Mouse (Mus musculus) ovary, postnatal 10 days (tissue): ENCODE results near the gene Fmo1.

Experiments used
- DNase-seq: peaks from one replicate; pipeline ENCODE4 v3.0.0; 2022; ENCODE audit warnings: low spot score

Fmo1 gene

DNA sequence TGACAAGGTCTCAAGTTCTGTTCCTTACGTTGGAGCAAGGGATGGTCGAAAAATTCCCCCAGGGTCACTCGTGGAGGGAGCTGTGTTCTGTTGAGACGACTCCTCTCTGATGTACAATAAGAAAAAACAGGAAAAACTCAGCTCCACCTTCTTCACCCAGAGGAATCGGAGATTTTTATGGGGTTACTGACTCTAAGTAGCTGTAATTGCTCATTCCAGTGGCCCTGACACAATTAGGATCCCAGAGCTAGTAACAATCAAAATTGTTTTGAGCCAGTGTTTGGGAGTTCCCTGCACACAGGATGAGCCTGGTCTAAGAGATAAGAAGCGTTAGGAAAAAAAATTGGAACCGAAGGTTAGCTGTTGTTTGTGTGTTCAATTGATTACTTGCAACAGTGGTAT is at the start of gene Fmo1:
Gene Fmo1, minus strand, starts transcription at position 331 of the 402 bp plus-strand sequence.
- DNase-seq, result no peak

GRCm38 (mm10) chr1:162914932-162915556 is 48.6 kb upstream of the Fmo1 start:
- DNase-seq, result no peak

DNA sequence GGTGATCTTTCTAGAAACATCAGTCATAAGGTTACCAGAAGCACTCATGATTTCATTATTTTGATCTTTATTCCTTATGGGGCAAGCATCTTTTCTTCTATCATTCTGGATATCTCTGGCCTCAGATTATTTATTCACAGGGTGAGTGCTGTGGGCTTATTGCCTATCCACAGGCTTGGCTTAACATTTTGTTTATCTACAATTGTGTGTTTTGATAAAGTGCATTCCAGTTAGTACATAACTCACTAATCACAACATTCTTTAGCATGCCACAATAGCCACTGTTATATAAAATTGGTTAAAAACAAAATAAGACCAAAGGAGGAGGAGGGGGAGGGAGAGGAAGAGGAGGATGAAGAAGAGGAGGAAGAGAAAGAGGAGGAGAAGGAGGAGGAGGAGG is 45.7 kb upstream of the Fmo1 start:
- no peak for DNase-seq

GRCm38 (mm10) chr1:162901879-162902278 is 35.5 kb upstream of the Fmo1 start:
- DNase-seq, result no peak

DNA sequence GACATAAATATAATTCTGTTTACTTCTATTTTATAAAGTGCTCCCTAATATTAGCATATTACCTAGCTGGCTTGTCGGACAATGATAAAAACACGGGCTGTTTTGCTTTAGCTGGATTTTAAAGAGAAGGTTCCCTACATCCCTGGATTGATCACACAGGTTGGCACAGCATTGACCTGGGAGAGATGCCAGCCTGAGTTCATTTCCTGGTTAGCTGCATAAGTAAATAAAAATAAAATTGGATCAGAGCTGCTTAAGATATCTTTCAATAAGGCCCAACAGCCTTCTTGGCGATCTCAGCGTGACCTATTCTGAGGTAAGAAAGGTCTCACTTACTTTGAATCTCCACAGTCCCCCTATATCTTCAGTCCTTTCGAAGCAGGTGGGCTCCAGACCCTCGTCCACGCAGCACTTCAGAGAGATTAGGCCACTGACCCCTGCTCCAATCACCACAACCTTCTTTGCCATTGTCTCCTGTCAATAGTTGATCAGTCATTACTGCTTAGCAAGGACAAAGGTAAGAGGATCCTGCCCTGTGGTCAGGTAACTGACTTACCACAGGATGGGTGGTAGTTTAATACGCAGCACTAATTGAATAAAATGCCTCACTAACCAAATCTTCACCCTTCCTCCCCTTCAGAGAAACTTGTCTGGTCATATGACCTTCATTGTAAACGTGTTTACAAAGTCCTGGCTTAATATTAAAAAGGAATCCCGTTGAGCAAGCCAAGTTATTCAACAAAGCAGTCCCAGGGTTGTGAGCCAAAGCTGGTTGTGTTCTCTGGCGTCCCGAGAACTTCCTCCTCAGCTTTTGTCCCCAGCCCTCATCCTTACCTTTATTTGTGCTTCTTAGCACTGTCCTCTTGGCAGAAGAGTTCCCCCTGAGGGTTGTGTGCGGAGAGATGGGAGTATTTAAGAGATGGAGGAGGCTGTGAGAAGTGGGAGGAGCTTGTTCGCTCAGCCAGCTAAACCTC is 31.7 kb upstream of the Fmo1 start, which contains the start of gene Fmo2:
Gene Fmo2, minus strand, starts transcription at position 889 of the 974 bp plus-strand sequence.
- DNase-seq, result no peak

DNA sequence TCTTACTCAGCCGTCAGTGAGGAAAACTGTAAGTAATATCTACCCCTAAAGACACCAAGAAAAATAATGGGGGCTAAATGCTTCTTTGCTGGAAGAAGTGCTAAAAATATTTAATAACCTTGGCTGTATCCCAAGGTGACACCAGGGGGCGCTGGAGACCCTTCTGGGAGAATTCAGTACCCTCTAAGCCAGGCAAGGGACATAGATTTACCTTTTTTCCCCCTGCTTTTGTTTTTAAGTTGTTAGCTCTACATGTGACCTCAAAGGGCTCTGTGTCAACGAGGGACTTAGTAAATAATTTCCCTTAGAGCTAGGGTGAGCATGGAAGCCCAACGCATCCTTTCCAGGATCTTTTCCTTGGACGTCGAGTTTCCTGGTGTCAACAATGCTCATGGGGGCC is 29.5 kb upstream of the Fmo1 start:
- peak; percentile 60 for DNase-seq

DNA sequence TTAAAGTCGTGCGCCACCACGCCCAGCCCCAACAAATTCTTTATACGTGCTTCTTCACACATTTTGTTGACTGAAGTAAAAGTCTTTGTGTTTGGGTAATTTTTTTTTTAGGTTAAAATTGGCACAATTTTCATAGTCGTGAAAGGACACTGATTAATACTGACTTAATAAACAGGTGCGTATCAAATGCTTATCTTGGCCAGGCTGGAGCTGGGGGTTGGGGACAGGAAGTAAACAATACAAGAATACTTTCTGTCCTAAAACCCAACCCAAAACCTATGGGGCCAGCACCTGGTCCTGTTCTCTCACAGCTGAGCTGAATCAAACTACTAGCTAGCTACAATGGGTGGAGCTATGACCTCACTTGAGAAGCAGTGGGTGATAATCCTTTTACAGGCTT is 26.6 kb upstream of the Fmo1 start:
- DNase-seq, result no peak

DNA sequence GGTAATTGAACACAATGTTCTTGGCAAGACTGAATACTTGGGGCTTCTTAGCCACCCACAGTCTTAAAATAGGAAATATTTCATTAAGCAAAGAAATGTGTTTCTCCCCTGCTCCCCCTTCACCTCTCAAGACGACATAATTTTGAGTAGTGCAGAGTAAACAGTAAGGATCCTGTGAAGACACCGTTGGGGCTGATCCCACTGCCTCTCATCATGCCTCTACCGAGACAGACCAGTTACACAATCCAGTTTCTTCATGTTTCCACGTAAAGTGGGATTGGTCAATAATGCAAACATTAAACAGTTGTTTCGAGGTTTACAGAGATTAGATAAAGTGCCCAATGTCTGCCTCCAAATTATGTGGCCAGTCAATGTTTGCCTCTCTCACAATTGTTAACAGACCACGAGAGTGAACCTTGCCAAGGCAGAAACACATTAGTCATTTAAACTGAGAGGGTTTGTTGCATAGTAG is 25.6 kb upstream of the Fmo1 start:
- DNase-seq, result no peak

DNA sequence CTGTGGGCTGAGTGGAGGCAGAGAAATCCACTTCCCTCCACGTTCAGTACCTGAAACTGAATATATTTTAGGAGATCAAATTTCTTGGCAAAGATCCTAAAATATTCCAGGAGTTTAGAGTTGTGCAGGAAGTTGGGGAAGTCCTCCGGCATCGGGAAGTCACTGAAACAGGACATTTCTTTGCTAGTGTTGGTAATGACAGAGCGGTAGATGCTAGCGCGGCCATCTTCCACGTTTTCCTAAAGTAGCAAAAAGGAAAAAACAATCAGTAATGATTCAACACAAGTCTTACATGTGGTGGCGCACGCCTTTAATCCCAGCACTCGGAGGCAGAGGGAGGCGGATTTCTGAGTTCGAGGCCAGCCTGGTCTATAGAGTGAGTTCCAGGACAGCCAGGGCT is 22.2 kb upstream of the Fmo1 start:
- no peak for DNase-seq

- DNase-seq, result no peak
Measured at GRCm38 (mm10) chr1:162887644-162888043, 21.2 kb upstream of the Fmo1 start.

DNA sequence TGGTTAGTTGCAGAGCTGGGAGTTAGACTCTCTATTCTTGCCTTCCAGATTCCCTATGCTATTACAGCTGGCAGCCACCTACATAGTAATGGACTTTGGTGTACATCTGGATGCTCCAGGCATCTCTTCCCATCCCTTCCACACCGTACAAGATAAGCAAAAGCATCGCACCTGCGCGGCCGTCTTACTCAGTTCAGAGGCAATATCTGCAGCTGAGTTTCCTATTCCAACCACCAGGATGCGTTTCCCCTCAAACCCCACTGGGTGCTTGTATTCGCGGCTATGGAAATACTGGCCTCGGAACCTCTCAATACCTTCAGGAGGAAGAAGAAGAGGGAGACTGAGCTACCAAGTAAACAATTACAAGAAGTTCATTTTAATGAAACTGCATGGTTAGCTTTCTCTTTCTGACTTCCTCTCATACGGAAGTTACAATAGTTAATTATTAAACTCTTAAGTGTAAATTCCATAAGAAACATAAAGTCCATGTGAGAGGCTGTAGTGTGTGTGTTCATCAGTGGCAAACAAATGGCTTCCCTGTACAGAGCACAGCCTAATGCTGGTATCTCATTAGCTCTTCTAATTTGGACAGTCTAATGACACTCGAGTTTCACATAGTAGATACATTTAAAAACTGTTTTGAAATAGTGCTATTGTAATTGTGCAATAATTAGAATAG is 19.9 kb upstream of the Fmo1 start:
- DNase-seq, result no peak

- no peak for DNase-seq
Measured at GRCm38 (mm10) chr1:162882681-162883080, 16.3 kb upstream of the Fmo1 start.

DNA sequence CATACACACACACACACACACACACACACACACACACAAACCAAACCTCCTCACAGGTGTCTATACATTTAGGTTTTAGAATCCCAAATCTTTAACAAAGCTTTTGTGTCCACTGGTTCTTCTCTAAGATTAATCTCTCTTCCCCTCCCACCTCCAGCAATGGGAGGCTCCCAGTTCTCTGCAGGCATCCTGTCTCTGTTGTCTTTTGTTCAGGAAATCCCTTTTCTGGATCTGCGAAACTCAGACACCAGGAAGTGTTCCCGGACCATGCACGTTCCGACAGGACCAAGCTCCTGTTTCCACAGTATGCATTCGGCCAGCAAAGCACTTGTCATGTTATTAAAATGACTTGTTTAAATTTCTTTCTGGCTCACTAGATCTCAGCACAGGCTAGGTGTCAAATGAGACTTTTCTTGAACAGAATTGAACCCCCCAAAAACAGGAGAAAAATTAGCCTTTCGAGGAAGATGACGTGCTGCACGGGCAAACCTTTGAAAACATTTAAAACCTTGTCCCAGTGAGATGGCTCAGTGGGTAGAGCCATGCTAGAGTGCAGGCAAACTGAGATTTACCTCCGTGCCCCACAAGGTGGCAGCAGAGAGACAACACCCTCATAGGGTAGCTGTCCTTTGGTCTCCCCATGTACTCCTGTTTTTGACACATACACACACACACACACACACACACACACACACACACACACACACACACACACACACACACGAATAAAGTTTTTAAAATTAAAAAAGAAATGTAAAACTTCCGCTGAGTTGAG is 13.4 kb upstream of the Fmo1 start:
- DNase-seq, result no peak

GRCm38 (mm10) chr1:162875091-162875490 is 8.7 kb upstream of the Fmo1 start:
- DNase-seq, result no peak

DNA sequence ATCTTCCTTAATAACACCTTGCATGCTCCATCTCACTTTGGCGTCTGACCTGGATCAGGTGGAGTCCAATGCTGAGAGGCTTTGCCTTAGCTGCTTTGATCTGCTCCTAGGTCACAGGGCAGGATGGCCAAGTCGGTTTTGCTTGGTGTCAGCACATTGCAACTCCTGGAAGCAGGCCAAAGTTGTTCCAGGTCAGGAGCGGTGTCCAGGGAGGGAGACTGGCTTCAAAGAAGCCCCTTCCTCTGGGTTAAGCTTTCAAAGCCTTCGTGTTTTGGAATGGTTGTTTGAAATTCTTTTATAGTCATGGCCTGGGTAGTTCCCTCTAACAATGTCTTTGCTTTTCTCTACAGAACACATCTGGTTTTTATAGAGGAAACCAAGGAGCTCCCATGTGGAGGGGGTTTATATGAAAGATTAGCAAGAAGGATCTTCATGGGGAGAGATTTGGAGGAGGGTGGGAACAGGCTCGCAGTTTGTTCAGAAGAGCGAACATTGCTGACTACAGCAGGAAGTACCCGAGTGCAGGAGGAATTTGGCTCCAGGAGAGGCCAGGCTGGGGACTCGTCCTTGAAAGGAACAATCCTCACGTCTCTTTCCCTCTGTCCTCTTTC is 5.4 kb upstream of the Fmo1 start:
- DNase-seq, result no peak

DNA sequence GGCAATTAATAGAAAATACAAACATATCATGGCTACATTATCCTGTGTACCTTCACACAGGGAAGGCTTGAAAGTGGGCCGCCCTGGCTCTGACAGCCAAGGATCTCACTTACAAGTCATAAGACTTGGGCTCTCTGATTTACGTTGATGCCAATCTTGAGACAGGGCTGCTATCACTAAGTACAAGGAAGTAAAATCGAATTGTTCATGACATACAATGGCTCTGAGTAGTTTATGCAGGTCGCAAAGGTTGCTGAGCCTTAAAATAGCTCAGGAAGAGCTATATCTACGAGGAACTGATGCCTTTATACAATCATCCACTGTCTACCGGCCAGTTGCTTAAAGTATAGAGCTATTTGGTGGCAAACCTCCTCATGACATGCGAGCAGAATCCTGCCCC is 4.6 kb upstream of the Fmo1 start:
- no peak for DNase-seq

DNA sequence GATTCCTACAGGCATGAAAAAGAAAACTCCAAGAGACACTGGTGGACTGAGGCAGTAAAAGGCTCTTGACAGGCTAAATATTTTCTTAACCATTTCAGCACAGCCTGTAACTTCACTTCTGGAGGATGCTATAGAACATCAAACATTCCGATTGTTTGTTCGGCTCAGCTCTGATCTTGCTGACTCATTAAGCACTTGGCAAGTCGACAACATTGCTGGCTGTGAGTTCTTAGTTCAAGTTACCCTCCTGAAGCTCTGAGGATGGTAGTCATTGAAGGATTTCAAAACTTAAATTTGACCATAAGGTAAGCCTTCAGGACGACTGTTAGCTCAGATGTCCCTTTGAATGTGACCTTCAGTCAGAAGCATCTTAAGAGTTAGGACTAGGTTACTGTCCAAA is 986 bp upstream of the Fmo1 start:
- DNase-seq, result no peak

DNA sequence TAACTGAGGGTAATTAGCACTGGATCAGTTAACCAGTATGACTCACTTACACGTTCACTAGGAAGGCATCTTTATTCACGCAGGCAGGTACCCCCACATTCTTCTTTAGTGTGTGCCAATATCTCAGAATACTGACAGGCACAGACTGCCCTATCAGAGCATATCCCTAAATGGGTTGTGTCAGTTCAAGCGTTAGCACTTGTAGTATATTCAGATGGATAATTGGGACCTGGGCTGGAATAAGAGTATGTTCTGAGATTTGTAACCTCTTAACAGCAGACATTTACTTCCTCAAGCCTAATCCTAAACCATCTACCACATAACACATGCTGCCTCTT is 948 bp downstream of the Fmo1 start:
- no peak for DNase-seq

DNA sequence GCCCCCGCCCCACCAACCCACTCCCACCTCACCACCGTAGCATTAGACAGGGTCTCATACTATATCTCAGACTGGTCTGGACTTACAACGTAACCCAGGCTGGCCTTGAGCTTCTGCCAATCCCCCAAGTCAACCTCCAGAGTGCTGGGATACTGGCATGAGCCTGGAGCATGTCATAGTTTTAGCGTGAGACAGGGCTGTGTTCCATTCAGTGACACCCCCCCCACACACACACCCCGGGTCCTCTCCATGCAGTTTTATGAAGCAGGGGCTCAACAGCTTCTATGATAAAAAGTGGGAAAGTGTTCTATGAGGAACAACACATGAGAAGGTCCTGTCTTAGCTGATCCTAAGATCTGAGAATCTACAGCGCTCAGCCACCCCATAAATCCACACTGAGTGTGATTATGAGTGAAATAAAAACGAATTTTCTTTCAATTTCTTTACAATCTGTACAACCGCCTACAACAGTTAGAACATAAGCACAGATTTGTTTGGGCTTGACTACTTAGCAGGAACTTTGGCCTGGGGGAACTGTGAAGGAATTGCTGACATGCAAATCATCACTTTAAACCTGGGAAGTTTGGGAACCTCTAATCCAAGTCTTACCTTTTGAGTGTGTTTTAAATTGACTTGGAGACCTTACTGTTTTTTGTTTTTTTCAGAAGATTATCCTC is 1.5 kb downstream of the Fmo1 start:
- no peak for DNase-seq

GRCm38 (mm10) chr1:162864279-162864678 is 2.1 kb downstream of the Fmo1 start:
- DNase-seq, result no peak

- no peak for DNase-seq
Measured at GRCm38 (mm10) chr1:162863579-162863978, 2.8 kb downstream of the Fmo1 start.
